Mouse (Mus musculus): ENCODE measurements at regions not wholly inside any gene's neighbourhood (a gene's known extent, or its start where the extent isn't known, plus 50 kb on each side); places are given as distances from the start of the nearest gene placed in this dataset.
A peak's percentile ranks its signal among the peaks of the same experiment; 100 is the strongest.

- H3K27ac ChIP-seq (ENCODE audit: insufficient read depth, low read depth): no peak overlapping the region
- dilution Hi-C loops (cut with MboI; ENCODE audit: extremely low pct_ligation_motif_present, extremely low pct_unique_long_range_greater_than_20kb, low sequenced_read_pairs): no loop called here
- no peak overlapping the region for H3K4me2 ChIP-seq (ENCODE audit: insufficient read depth, low read depth, poor library complexity, severe bottlenecking)
- in situ Hi-C loops (cut with MboI; ENCODE audit: low pct_ligation_motif_present, low pct_unique_long_range_greater_than_20kb, low sequenced_read_pairs): loop anchor here (25.0 kb wide), 2 partner anchors 716 to 791 kb away; no protein-coding TSS in a partner anchor
- DNase-seq (ENCODE audit: extremely low read depth): peak; percentile 33
- peaks cover 4 to 10% of the 10 kb centered on the region in 2 experiments for H3K4me1 ChIP-seq (ENCODE audit: control insufficient read depth in 1 of 2, insufficient read depth in 2 of 2)
- H3K4me3 ChIP-seq (replicated peaks in 1 of 3; ENCODE audit: low read depth in 2 of 3, low read length in 2 of 3, poor library complexity in 1 of 3): no peak overlapping the region
- peaks cover 2% of the 10 kb centered on the region for H3K27me3 ChIP-seq (replicated peaks)
- no peak overlapping the region for H3K9ac ChIP-seq (ENCODE audit: insufficient read depth, low read depth)
- H3K36me3 ChIP-seq (replicated peaks in 1 of 2; ENCODE audit: control insufficient read depth in 1 of 2, insufficient read depth in 1 of 2, low read length in 1 of 2): no peaks in the 10 kb centered on the region
- peak; percentile 94 for TF ChIP-seq RAD21 (IDR thresholded peaks at IDR 0.05; ENCODE audit: low read depth, low read length)
- TF ChIP-seq TBP (conservative IDR thresholded peaks at IDR 0.05; ENCODE audit: low read depth, low read length): no peak
- TF ChIP-seq SMC3 (IDR thresholded peaks at IDR 0.05; ENCODE audit: low read depth, low read length): peak; percentile 59
- no peak for TF ChIP-seq JUN (IDR thresholded peaks at IDR 0.05; ENCODE audit: insufficient read depth, low read depth, low read length)
- TF ChIP-seq ZC3H11A (IDR thresholded peaks at IDR 0.05; ENCODE audit: low read depth, low read length): peak; percentile 33; the same call in 1 of the 2 replicates
- peak; percentile 69 for TF ChIP-seq JUND (conservative IDR thresholded peaks at IDR 0.05; ENCODE audit: low read depth, low read length)
- no peak for TF ChIP-seq ZMIZ1 (IDR thresholded peaks at IDR 0.05; ENCODE audit: low read depth, low read length)
- 0 out of 2 replicates have a peak, but pooled peaks have one; percentile 15 for TF ChIP-seq E2F4 (IDR thresholded peaks at IDR 0.05; ENCODE audit: insufficient replicate concordance, low read depth, low read length)
- no peak for TF ChIP-seq CHD1 (IDR thresholded peaks at IDR 0.05; ENCODE audit: low read depth, low read length)
- TF ChIP-seq CTCF (conservative IDR thresholded peaks at IDR 0.05 in 1 of 2, IDR thresholded peaks at IDR 0.05 in 1 of 2; ENCODE audit: low read depth in 2 of 2, low read length in 2 of 2): peak; percentile 35 to 81; a peak in 3 of 4 replicates
- no peak for TF ChIP-seq EP300 (IDR thresholded peaks at IDR 0.05; ENCODE audit: low read length)
- no peaks in the 10 kb centered on the region for H3K9me3 ChIP-seq (replicated peaks; ENCODE audit: low read length)
- H3K79me2 ChIP-seq (replicated peaks; ENCODE audit: control insufficient read depth, extremely low read depth, insufficient read depth, poor library complexity, severe bottlenecking): no peaks in the 10 kb centered on the region
These were observed 124.7 kb downstream of the Adamts1 start for GRCm38 (mm10) chr16:85678228-85678627.

GRCm38 (mm10) chr16:85677027-85677426 is 123.8 kb upstream of the Cyyr1 start:
- Histone ChIP-seq H3K9ac (ENCODE audit: insufficient read depth, low read depth) (no peak overlapping the region), H3K4me3 (replicated peaks in 1 of 3; ENCODE audit: low read depth in 2 of 3, low read length in 2 of 3, poor library complexity in 1 of 3) (no peak overlapping the region), H3K79me2 (replicated peaks; ENCODE audit: control insufficient read depth, extremely low read depth, insufficient read depth, poor library complexity, severe bottlenecking) (no peaks in the 10 kb centered on the region), H3K4me1 (ENCODE audit: control insufficient read depth in 1 of 2, insufficient read depth in 2 of 2) (peaks cover 4 to 10% of the 10 kb centered on the region in 2 experiments), H3K27me3 (replicated peaks) (peaks cover 2% of the 10 kb centered on the region), H3K36me3 (replicated peaks in 1 of 2; ENCODE audit: control insufficient read depth in 1 of 2, insufficient read depth in 1 of 2, low read length in 1 of 2) (no peaks in the 10 kb centered on the region), H3K27ac (ENCODE audit: insufficient read depth, low read depth) (no peak overlapping the region), H3K9me3 (replicated peaks; ENCODE audit: low read length) (no peaks in the 10 kb centered on the region), H3K4me2 (ENCODE audit: insufficient read depth, low read depth, poor library complexity, severe bottlenecking) (no peak overlapping the region)
- DNase-seq (ENCODE audit: extremely low read depth): no peak
- in situ Hi-C loops (cut with MboI; ENCODE audit: low pct_ligation_motif_present, low pct_unique_long_range_greater_than_20kb, low sequenced_read_pairs) (loop anchor here (25.0 kb wide), 2 partner anchors 715 to 790 kb away; no protein-coding TSS in a partner anchor), dilution Hi-C loops (cut with MboI; ENCODE audit: extremely low pct_ligation_motif_present, extremely low pct_unique_long_range_greater_than_20kb, low sequenced_read_pairs) (no loop called here)
- TF ChIP-seq POLR2AphosphoS2 (IDR thresholded peaks at IDR 0.05; ENCODE audit: low read depth, low read length): no peak
- 0 out of 2 replicates have a peak, but pooled peaks have one; percentile 13 for TF ChIP-seq IRF4 (IDR thresholded peaks at IDR 0.05; ENCODE audit: low read depth, low read length)
- peak; percentile 49 for TF ChIP-seq SMC3 (IDR thresholded peaks at IDR 0.05; ENCODE audit: low read depth, low read length)
- TF ChIP-seq USF2 (conservative IDR thresholded peaks at IDR 0.05; ENCODE audit: low read depth, low read length): no peak
- TF ChIP-seq HCFC1 (IDR thresholded peaks at IDR 0.05; ENCODE audit: low read depth, low read length): no peak
- peak; percentile 100 for TF ChIP-seq BHLHE40 (IDR thresholded peaks at IDR 0.05; ENCODE audit: low read depth, low read length)
- no peak for TF ChIP-seq E2F4 (IDR thresholded peaks at IDR 0.05; ENCODE audit: insufficient replicate concordance, low read depth, low read length)
- no peak for TF ChIP-seq SIN3A (IDR thresholded peaks at IDR 0.05; ENCODE audit: low read length)
- no peak for TF ChIP-seq ZKSCAN1 (IDR thresholded peaks at IDR 0.05; ENCODE audit: borderline replicate concordance, low read depth, low read length)
- TF ChIP-seq ELF1 (IDR thresholded peaks at IDR 0.05; ENCODE audit: low read depth, low read length): no peak
- no peak for TF ChIP-seq GABPA (IDR thresholded peaks at IDR 0.05; ENCODE audit: insufficient replicate concordance, low read depth, low read length)
- no peak for TF ChIP-seq MAZ (IDR thresholded peaks at IDR 0.05; ENCODE audit: low read depth, low read length)
- TF ChIP-seq UBTF (IDR thresholded peaks at IDR 0.05; ENCODE audit: low read depth, low read length): no peak
- no peak for TF ChIP-seq MXI1 (IDR thresholded peaks at IDR 0.05; ENCODE audit: low read depth, low read length)
- TF ChIP-seq JUN (IDR thresholded peaks at IDR 0.05; ENCODE audit: insufficient read depth, low read depth, low read length): no peak
- no peak for TF ChIP-seq TBP (conservative IDR thresholded peaks at IDR 0.05; ENCODE audit: low read depth, low read length)
- TF ChIP-seq CHD1 (IDR thresholded peaks at IDR 0.05; ENCODE audit: low read depth, low read length): no peak
- peak; percentile 87 for TF ChIP-seq MAX (IDR thresholded peaks at IDR 0.05; ENCODE audit: low read length)
- TF ChIP-seq TCF12 (IDR thresholded peaks at IDR 0.05; ENCODE audit: low read depth, low read length): 0 out of 2 replicates have a peak, but pooled peaks have one; percentile 26
- TF ChIP-seq PAX5 (IDR thresholded peaks at IDR 0.05; ENCODE audit: low read length): no peak
- TF ChIP-seq KAT2A (IDR thresholded peaks at IDR 0.05; ENCODE audit: insufficient replicate concordance, low read length): no peak
- peak; percentile 9; the same call in 1 of the 2 replicates for TF ChIP-seq USF1 (IDR thresholded peaks at IDR 0.05; ENCODE audit: low read depth, low read length)
- peak; percentile 36 for TF ChIP-seq RAD21 (IDR thresholded peaks at IDR 0.05; ENCODE audit: low read depth, low read length)
- TF ChIP-seq ZNF384 (IDR thresholded peaks at IDR 0.05; ENCODE audit: low read depth, low read length): no peak
- TF ChIP-seq CTCF (conservative IDR thresholded peaks at IDR 0.05 in 1 of 2, IDR thresholded peaks at IDR 0.05 in 1 of 2; ENCODE audit: low read depth in 2 of 2, low read length in 2 of 2): peak in 1 of 2 experiments; percentile 69; a peak in 3 of 4 replicates
- TF ChIP-seq EP300 (IDR thresholded peaks at IDR 0.05; ENCODE audit: low read length): no peak
- TF ChIP-seq RCOR1 (conservative IDR thresholded peaks at IDR 0.05; ENCODE audit: low read depth, low read length): no peak
- peak; percentile 88 for TF ChIP-seq MYC (IDR thresholded peaks at IDR 0.05; ENCODE audit: low read depth, low read length)
